Mouse (Mus musculus) small intestine, adult 2 months (tissue): ENCODE results near the gene Spata16. TPM values are rescaled to one million over a fixed set of nuclear protein-coding genes. Genes with fewer than 3 reads are reported as not detected.

Experiments used
- H3K27ac ChIP-seq: fragments of 200-500 bp; 2 replicates; pipeline ENCODE4 v1.5.1; 2012; ENCODE audit warnings: low read depth, low read length, control low read depth, inconsistent platforms; ENCODE audit not compliant: insufficient read depth
- H3K27me3 ChIP-seq: fragments of 200-500 bp; 2 replicates; pipeline ENCODE4 v1.6.1; 2012; ENCODE audit warnings: mild to moderate bottlenecking, moderate library complexity, low read length, inconsistent platforms; ENCODE audit not compliant: control insufficient read depth, insufficient read depth
- H3K36me3 ChIP-seq: fragments of 200-500 bp; 2 replicates; pipeline ENCODE4 v1.6.1; 2012; ENCODE audit warnings: mild to moderate bottlenecking, low read length, control low read depth, inconsistent platforms; ENCODE audit not compliant: control insufficient read depth, insufficient read depth
- H3K4me1 ChIP-seq: fragments of 200-500 bp; 2 replicates; pipeline ENCODE4 v1.6.1; 2012; ENCODE audit warnings: low read length, inconsistent platforms, mixed read lengths; ENCODE audit not compliant: control insufficient read depth, insufficient read depth, insufficient read length
- H3K4me3 ChIP-seq: fragments of 200-500 bp; 2 replicates; pipeline ENCODE4 v1.5.1; 2012; ENCODE audit warnings: low read depth, mild to moderate bottlenecking, control low read depth, inconsistent platforms, low read length, moderate library complexity
- CTCF ChIP-seq: fragments of 200-500 bp; IDR thresholded peaks from 2 replicates; pipeline ENCODE4 v1.5.1; 2012; ENCODE audit warnings: low read depth, mild to moderate bottlenecking, control low read depth, inconsistent platforms, low read length, moderate library complexity, mixed read lengths; ENCODE audit not compliant: insufficient replicate concordance, insufficient read length; ENCODE audit errors: extremely low read depth
- POLR2A ChIP-seq: fragments of 200-500 bp; IDR thresholded peaks from 2 replicates; pipeline ENCODE4 v1.6.1; 2012; ENCODE audit warnings: low read depth, mild to moderate bottlenecking, control low read depth, inconsistent platforms, low read length, moderate library complexity
- WGBS: fragments of 180-500 bp; shearing (Covaris S2); methylation state at CpG from one replicate; pipeline ENCODE4 v1.1.7; 2018; 5-methylcytosine and 5-hydroxymethylcytosine counted together
- polyA plus RNA-seq: library from polyadenylated mRNA; depleted of rRNA; stranded (reverse); fragments of >200 nt; gene quantifications from 2 replicates; pipeline ENCODE4 v1.2.3, GENCODE M21; 2012

Spata16 gene
- polyA plus RNA-seq, 1 experiment = not detected

DNA sequence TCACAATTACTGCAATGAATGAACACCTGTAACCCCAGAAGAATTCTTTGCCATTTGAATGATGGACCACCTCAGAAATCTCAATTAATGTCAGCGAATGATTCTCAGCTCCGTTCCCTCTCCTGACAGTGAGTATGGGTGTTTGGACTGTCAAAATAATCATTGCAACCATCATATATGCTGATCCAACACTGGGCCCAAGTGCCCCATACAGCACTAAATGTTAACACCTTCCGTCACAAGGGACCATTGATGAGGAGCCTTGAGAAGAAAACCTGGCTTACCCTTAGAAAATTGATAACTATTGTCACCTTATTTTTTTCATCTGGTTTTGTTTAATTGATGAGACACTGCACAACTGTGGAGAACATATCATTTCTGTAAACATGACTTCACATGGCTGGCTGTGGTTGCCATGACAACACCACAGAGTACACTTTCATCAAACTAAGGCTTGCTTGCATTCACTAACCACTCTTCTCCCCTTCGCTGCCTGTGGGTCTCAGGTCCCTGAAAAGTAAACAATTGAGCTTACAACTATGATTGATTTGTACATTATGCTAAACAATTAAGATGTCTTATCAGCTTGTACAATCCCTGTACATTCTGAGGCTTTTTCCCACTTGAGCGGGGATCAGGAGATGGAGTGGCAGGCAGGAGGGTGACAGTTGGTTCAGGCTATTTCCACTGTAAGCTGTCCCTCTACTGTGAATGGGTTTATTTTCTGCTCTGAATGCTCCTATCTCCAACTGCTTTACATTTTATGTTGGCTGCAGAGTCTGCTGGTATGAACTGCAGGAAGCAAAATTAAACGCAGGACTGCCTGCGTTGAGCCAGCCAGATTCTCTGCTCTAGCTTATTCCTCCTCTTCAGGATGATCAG lies 189.8 kb downstream of the Spata16 start:
- WGBS = 61% methylated on average over 7 of the region's 7 CpGs
- H3K4me3 ChIP-seq = no peak overlapping the region
- H3K36me3 ChIP-seq = no peaks in the 10 kb centered on the region
- H3K4me1 ChIP-seq = no peaks in the 10 kb centered on the region
- no peaks in the 10 kb centered on the region for H3K27me3 ChIP-seq
- H3K27ac ChIP-seq = no peak overlapping the region
- TF ChIP-seq CTCF = no peak
- no peak for TF ChIP-seq POLR2A

- WGBS = 77% methylated on average over 5 of the region's 5 CpGs
- Histone ChIP-seq H3K4me3 (no peak overlapping the region), H3K27me3 (no peaks in the 10 kb centered on the region), H3K4me1 (no peaks in the 10 kb centered on the region), H3K36me3 (no peaks in the 10 kb centered on the region), H3K27ac (no peak overlapping the region)
- TF ChIP-seq CTCF = no peak
- no peak for TF ChIP-seq POLR2A
Observed at GRCm38 (mm10) chr3:26832954-26833353, 195.5 kb downstream of the Spata16 start.

DNA sequence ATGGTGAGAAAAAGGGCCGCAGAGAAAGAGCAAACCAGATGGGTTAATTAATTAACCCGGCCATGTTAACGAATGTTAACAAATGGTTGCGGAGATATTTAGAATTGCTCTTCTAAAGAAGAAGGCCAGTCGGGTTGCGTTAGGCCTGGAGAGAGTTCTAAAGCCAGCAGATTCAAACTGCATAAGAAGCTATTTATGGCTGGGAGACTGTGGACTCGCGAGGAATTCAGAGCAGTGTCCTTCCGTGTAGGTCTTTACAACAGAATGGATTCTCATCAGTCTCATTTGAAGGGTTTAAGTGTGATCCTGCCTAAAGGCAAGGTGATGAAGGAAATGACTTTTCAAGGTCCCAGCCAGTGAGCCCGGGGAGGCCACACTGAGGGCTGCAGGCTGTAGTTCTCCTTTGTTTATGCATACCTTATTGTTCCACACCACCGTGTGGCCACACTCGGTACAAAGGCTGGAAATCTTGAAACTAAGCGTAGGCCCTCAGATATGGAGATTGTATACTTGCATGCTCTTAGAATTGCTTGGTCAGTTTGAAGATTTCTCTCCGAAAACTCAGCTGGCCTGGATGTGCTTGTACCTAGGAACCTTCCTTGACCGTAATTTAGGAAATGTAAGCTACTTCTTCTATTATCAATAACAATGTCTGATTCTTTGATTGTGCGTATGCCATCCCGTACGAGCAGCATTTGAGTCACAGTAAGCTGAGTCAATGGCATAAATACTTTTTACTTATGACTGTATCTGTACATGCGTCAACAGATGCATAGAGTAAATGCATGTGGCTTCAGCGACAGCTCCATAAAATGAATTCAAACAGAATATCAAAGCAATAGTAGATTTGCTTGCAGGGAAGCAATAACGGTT lies 197.0 kb downstream of the Spata16 start:
- 73% methylated on average over 21 of the region's 21 CpGs for WGBS
- Histone ChIP-seq H3K4me3 (no peak overlapping the region), H3K36me3 (no peaks in the 10 kb centered on the region), H3K27ac (no peak overlapping the region), H3K27me3 (no peaks in the 10 kb centered on the region), H3K4me1 (no peaks in the 10 kb centered on the region)
- TF ChIP-seq CTCF (no peak), POLR2A (no peak)

- no peak overlapping the region for H3K4me3 ChIP-seq
- H3K27me3 ChIP-seq = no peaks in the 10 kb centered on the region
- H3K4me1 ChIP-seq = no peaks in the 10 kb centered on the region
- no peak overlapping the region for H3K27ac ChIP-seq
- TF ChIP-seq POLR2A (no peak), CTCF (no peak)
- no peaks in the 10 kb centered on the region for H3K36me3 ChIP-seq
- WGBS = 78% methylated on average over 17 of the region's 17 CpGs
Observed at GRCm38 (mm10) chr3:26835051-26835755, 197.8 kb downstream of the Spata16 start.

DNA sequence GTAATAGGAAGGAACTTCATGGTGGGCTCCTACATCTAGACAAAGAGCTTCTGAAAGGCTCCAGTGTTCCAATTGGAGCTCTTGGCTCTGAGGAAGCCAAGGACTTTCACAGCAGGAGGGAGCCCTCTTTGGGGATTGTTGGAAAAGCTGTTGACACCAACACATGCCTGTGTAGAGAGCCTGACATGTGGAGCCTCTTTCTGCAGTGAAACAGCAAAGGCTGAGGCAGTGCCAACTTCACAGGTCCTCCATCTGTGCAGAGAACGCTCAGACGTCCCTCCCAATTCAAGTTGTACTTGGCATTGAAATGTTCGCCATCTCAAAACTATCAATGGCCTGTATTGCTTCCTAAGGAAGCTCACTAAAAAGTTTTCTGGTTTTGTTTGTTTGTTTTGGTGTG lies 207.6 kb downstream of the Spata16 start:
- Histone ChIP-seq H3K36me3 (no peaks in the 10 kb centered on the region), H3K4me3 (no peak overlapping the region), H3K27ac (no peak overlapping the region), H3K27me3 (no peaks in the 10 kb centered on the region), H3K4me1 (no peaks in the 10 kb centered on the region)
- 83% methylated on average over 3 of the region's 3 CpGs for WGBS
- no peak for TF ChIP-seq CTCF
- no peak for TF ChIP-seq POLR2A

GRCm38 (mm10) chr3:26847935-26848334 lies 210.5 kb downstream of the Spata16 start:
- 61% methylated on average over 5 of the region's 5 CpGs for WGBS
- H3K27ac ChIP-seq = no peak overlapping the region
- H3K36me3 ChIP-seq = no peaks in the 10 kb centered on the region
- TF ChIP-seq POLR2A (no peak), CTCF (no peak)
- H3K4me1 ChIP-seq = no peaks in the 10 kb centered on the region
- H3K27me3 ChIP-seq = no peaks in the 10 kb centered on the region
- no peak overlapping the region for H3K4me3 ChIP-seq

GRCm38 (mm10) chr3:26850207-26850606 lies 212.8 kb downstream of the Spata16 start:
- no peak for TF ChIP-seq CTCF
- no peak for TF ChIP-seq POLR2A
- no peak overlapping the region for H3K4me3 ChIP-seq
- no peaks in the 10 kb centered on the region for H3K36me3 ChIP-seq
- no peaks in the 10 kb centered on the region for H3K27me3 ChIP-seq
- H3K27ac ChIP-seq = no peak overlapping the region
- H3K4me1 ChIP-seq = no peaks in the 10 kb centered on the region
